Mouse (Mus musculus): ENCODE results near the gene Amn. TPM values are rescaled to one million over a fixed set of nuclear protein-coding genes. Genes with fewer than 3 reads are reported as not detected.

Gene Amn
- polyA plus RNA-seq, 1 experiment from 2014 or later, result 2.4 TPM

- Histone ChIP-seq H3K4me2 (ENCODE audit: low read depth, low read length) (peak overlapping the region; percentile 77), H3K9ac (ENCODE audit: low read length) (peak overlapping the region; percentile 69), H3K9me3 (replicated peaks; ENCODE audit: control insufficient read depth, low read length) (peaks cover 2% of the 10 kb centered on the region; the same call in 1 of the 2 replicates), H3K4me1 (ENCODE audit: control insufficient read depth, insufficient read depth, low read length) (peaks cover 26% of the 10 kb centered on the region), H3K4me3 (ENCODE audit: low read length) (peak overlapping the region; percentile 59), H3K36me3 (ENCODE audit: control insufficient read depth, insufficient read depth) (no peaks in the 10 kb centered on the region), H3K27me3 (ENCODE audit: control insufficient read depth, insufficient read depth, low read length) (peaks cover 79% of the 10 kb centered on the region), H3K27ac (ENCODE audit: low read length) (no peak overlapping the region)
- no peak for ATAC-seq (replicated peaks; ENCODE audit: extremely low read depth, insufficient read depth, low FRiP score)
- 4% methylated on average over 28 of the region's 28 CpGs for WGBS
Observed at GRCm38 (mm10) chr12:111274006-111274405, 3.1 kb downstream of the Amn start.

GRCm38 (mm10) chr12:111274447-111275149 lies 3.7 kb downstream of the Amn start:
- no peaks in the 10 kb centered on the region for H3K36me3 ChIP-seq (ENCODE audit: control insufficient read depth, insufficient read depth)

GRCm38 (mm10) chr12:111275150-111275841 lies 4.4 kb downstream of the Amn start:
- Histone ChIP-seq H3K36me3 (ENCODE audit: control insufficient read depth, insufficient read depth) (no peaks in the 10 kb centered on the region), H3K9me3 (replicated peaks; ENCODE audit: control insufficient read depth, low read length) (peaks cover 3% of the 10 kb centered on the region; the same call in 1 of the 2 replicates), H3K4me1 (ENCODE audit: control insufficient read depth, insufficient read depth, low read length) (peaks cover 26% of the 10 kb centered on the region), H3K27me3 (ENCODE audit: control insufficient read depth, insufficient read depth, low read length) (peaks cover 70% of the 10 kb centered on the region), H3K9ac (ENCODE audit: low read length) (peak overlapping the region; percentile 69), H3K4me2 (ENCODE audit: low read depth, low read length) (peak overlapping the region; percentile 77), H3K4me3 (ENCODE audit: low read length) (peak overlapping the region; percentile 59), H3K27ac (ENCODE audit: low read length) (no peak overlapping the region)
- no peak for ATAC-seq (replicated peaks; ENCODE audit: extremely low read depth, insufficient read depth, low FRiP score)
- WGBS, result 2% methylated on average over 54 of the region's 58 CpGs

More at GRCm38 (mm10) chr12:111274447-111275149, 3.7 kb downstream of the Amn start:
- 2% methylated on average over 74 of the region's 80 CpGs for WGBS
- Histone ChIP-seq H3K9me3 (replicated peaks; ENCODE audit: control insufficient read depth, low read length) (peaks cover 2% of the 10 kb centered on the region; the same call in 1 of the 2 replicates), H3K27ac (ENCODE audit: low read length) (no peak overlapping the region), H3K9ac (ENCODE audit: low read length) (peak overlapping the region; percentile 69), H3K27me3 (ENCODE audit: control insufficient read depth, insufficient read depth, low read length) (peaks cover 77% of the 10 kb centered on the region), H3K4me2 (ENCODE audit: low read depth, low read length) (peak overlapping the region; percentile 77), H3K4me1 (ENCODE audit: control insufficient read depth, insufficient read depth, low read length) (peaks cover 26% of the 10 kb centered on the region), H3K4me3 (ENCODE audit: low read length) (peak overlapping the region; percentile 59)
- no peak for ATAC-seq (replicated peaks; ENCODE audit: extremely low read depth, insufficient read depth, low FRiP score)

DNA sequence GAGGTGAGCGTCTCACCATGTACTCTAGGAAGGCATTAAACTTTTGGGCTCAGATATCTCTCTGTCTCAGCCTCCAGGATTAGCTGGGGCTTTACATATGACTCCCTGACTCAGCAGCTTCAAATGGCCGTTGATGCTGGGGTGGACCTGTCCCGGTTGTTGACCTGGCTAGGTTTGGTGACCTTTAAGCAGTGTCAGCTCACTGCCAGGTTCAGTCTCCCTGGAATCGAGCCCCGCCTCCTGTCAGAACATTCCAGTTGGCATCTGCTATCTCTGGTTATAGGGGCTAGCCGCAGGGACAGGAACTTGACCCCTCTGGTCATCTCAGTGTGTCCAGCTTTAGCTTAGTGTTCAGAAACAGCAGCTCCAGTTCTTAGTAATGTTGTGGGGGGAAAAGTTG lies 5.5 kb downstream of the Amn start:
- 44% methylated on average over 6 of the region's 6 CpGs for WGBS
- Histone ChIP-seq H3K9me3 (replicated peaks; ENCODE audit: control insufficient read depth, low read length) (peaks cover 4% of the 10 kb centered on the region; the same call in 1 of the 2 replicates), H3K36me3 (ENCODE audit: control insufficient read depth, insufficient read depth) (no peaks in the 10 kb centered on the region), H3K9ac (ENCODE audit: low read length) (no peak overlapping the region), H3K27ac (ENCODE audit: low read length) (no peak overlapping the region), H3K27me3 (ENCODE audit: control insufficient read depth, insufficient read depth, low read length) (peaks cover 59% of the 10 kb centered on the region), H3K4me1 (ENCODE audit: control insufficient read depth, insufficient read depth, low read length) (peaks cover 22% of the 10 kb centered on the region), H3K4me2 (ENCODE audit: low read depth, low read length) (no peak overlapping the region), H3K4me3 (ENCODE audit: low read length) (no peak overlapping the region)
- ATAC-seq (replicated peaks; ENCODE audit: extremely low read depth, insufficient read depth, low FRiP score), result no peak

DNA sequence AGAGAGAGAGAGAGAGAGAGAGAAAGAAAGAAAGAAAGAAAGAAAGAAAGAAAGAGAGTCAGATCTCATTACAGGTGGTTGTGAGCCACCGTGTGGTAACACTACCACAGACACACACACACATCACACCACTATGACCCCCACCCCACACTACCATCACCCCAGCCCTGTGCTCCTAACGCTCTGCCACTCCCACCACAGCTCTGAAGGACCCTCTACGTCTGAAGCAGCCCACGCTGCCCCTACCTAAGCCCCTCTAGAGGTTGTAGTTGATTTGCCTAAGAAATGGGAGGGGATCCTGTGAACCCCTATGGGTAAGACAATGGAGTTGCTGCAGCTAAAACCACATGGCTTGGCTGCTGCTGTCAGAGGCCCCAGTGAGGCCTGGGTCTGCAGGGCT lies 12.7 kb downstream of the Amn start:
- H3K36me3 ChIP-seq (ENCODE audit: control insufficient read depth, insufficient read depth), result no peaks in the 10 kb centered on the region
- peaks cover 4% of the 10 kb centered on the region; the same call in 1 of the 2 replicates for H3K9me3 ChIP-seq (replicated peaks; ENCODE audit: control insufficient read depth, low read length)
- H3K9ac ChIP-seq (ENCODE audit: low read length), result no peak overlapping the region
- H3K4me1 ChIP-seq (ENCODE audit: control insufficient read depth, insufficient read depth, low read length), result peaks cover 6% of the 10 kb centered on the region
- H3K27me3 ChIP-seq (ENCODE audit: control insufficient read depth, insufficient read depth, low read length), result no peaks in the 10 kb centered on the region; the same call in 1 of the 2 replicates
- H3K4me3 ChIP-seq (ENCODE audit: low read length), result no peak overlapping the region
- H3K4me2 ChIP-seq (ENCODE audit: low read depth, low read length), result no peak overlapping the region
- no peak overlapping the region for H3K27ac ChIP-seq (ENCODE audit: low read length)
- WGBS, result 81% methylated on average over 4 of the region's 4 CpGs
- no peak for ATAC-seq (replicated peaks; ENCODE audit: extremely low read depth, insufficient read depth, low FRiP score)

- Histone ChIP-seq H3K4me3 (ENCODE audit: low read length) (no peak overlapping the region), H3K4me2 (ENCODE audit: low read depth, low read length) (peak overlapping the region; percentile 44), H3K27ac (ENCODE audit: low read length) (no peak overlapping the region), H3K4me1 (ENCODE audit: control insufficient read depth, insufficient read depth, low read length) (peaks cover 6% of the 10 kb centered on the region), H3K9me3 (replicated peaks; ENCODE audit: control insufficient read depth, low read length) (0 out of 2 replicates have a peak, but pooled peaks cover 2% of the 10 kb centered on the region), H3K9ac (ENCODE audit: low read length) (no peak overlapping the region), H3K27me3 (ENCODE audit: control insufficient read depth, insufficient read depth, low read length) (no peaks in the 10 kb centered on the region; the same call in 1 of the 2 replicates), H3K36me3 (ENCODE audit: control insufficient read depth, insufficient read depth) (no peaks in the 10 kb centered on the region)
- ATAC-seq (replicated peaks; ENCODE audit: extremely low read depth, insufficient read depth, low FRiP score), result no peak
- 38% methylated on average over 10 of the region's 10 CpGs for WGBS
Observed at GRCm38 (mm10) chr12:111284532-111284931, 13.6 kb downstream of the Amn start.

DNA sequence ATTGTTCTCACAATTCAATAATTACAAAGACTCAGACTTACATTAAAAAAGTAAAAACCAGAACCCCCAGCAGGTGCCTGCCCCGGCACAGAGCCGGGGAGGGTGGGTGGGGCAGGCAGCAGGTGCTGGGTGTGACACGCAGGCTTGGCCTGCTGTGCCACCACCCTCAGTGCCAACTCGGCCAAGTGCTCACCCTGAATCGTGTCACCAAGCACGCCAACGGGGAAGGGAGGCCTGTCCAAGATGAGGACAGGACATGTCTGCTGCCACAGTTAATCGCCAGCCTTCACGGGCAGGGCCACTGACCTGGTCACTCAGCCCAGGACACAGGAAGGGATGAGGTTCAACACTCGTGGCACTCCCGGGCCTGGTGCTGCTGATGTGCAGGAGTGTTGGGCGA lies 22.1 kb downstream of the Amn start:
- 88% methylated on average over 12 of the region's 12 CpGs for WGBS

DNA sequence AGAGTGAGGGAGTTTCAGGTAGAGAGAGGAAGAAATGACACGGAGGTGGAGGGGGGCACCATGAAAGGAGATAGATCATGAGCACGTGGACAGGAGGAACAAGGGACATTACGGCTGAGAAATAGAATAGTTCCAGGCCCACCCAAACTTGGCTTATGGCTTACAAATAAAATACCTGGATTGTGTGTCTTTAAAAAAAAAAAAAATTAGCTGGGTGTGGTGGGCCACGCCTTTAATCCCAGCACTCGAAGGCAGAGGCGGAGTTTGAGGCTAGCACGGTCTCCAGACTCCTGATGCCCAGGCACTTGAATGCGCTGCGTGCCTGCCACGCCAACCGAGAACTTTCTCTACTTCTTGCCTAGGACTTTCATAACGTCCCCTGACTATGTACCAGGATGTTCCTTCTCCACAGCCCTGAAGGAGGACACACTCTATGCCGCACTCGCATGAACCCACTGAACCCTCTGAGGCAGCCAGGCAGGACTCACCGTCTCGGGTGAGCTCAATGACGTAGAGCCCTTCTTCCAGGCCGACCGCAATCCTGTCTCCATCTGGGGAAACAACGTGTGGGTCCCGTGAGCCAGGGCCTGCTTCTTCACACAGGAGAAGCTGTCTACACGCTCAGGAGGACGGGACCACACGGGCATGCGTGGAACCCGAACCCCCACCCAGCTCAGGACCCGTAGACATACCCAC lies 30.6 kb downstream of the Amn start:
- H3K36me3 ChIP-seq (ENCODE audit: control insufficient read depth, insufficient read depth), result peaks cover 62% of the 10 kb centered on the region
- no peak for ATAC-seq (replicated peaks; ENCODE audit: extremely low read depth, insufficient read depth, low FRiP score)
- H3K4me3 ChIP-seq (ENCODE audit: low read length), result no peak overlapping the region
- no peaks in the 10 kb centered on the region for H3K9me3 ChIP-seq (replicated peaks; ENCODE audit: control insufficient read depth, low read length)
- H3K4me1 ChIP-seq (ENCODE audit: control insufficient read depth, insufficient read depth, low read length), result no peaks in the 10 kb centered on the region
- no peak overlapping the region for H3K4me2 ChIP-seq (ENCODE audit: low read depth, low read length)
- H3K27ac ChIP-seq (ENCODE audit: low read length), result no peak overlapping the region
- WGBS, result 91% methylated on average over 27 of the region's 27 CpGs
- no peaks in the 10 kb centered on the region for H3K27me3 ChIP-seq (ENCODE audit: control insufficient read depth, insufficient read depth, low read length)
- H3K9ac ChIP-seq (ENCODE audit: low read length), result no peak overlapping the region

More for the DNA sequence above, 22.1 kb downstream of the Amn start:
- Histone ChIP-seq H3K4me2 (ENCODE audit: low read depth, low read length) (no peak overlapping the region), H3K27ac (ENCODE audit: low read length) (no peak overlapping the region), H3K4me3 (ENCODE audit: low read length) (no peak overlapping the region), H3K9me3 (replicated peaks; ENCODE audit: control insufficient read depth, low read length) (no peaks in the 10 kb centered on the region), H3K36me3 (ENCODE audit: control insufficient read depth, insufficient read depth) (peaks cover 56% of the 10 kb centered on the region), H3K27me3 (ENCODE audit: control insufficient read depth, insufficient read depth, low read length) (no peaks in the 10 kb centered on the region), H3K9ac (ENCODE audit: low read length) (no peak overlapping the region), H3K4me1 (ENCODE audit: control insufficient read depth, insufficient read depth, low read length) (no peaks in the 10 kb centered on the region)
- no peak for ATAC-seq (replicated peaks; ENCODE audit: extremely low read depth, insufficient read depth, low FRiP score)

GRCm38 (mm10) chr12:111302018-111302345 lies 31.1 kb downstream of the Amn start:
- Histone ChIP-seq H3K27me3 (ENCODE audit: control insufficient read depth, insufficient read depth, low read length) (no peaks in the 10 kb centered on the region), H3K36me3 (ENCODE audit: control insufficient read depth, insufficient read depth) (peaks cover 59% of the 10 kb centered on the region), H3K9ac (ENCODE audit: low read length) (no peak overlapping the region), H3K9me3 (replicated peaks; ENCODE audit: control insufficient read depth, low read length) (no peaks in the 10 kb centered on the region), H3K4me1 (ENCODE audit: control insufficient read depth, insufficient read depth, low read length) (no peaks in the 10 kb centered on the region), H3K4me2 (ENCODE audit: low read depth, low read length) (no peak overlapping the region), H3K4me3 (ENCODE audit: low read length) (no peak overlapping the region), H3K27ac (ENCODE audit: low read length) (no peak overlapping the region)
- WGBS, result 92% methylated on average over 14 of the region's 14 CpGs
- no peak for ATAC-seq (replicated peaks; ENCODE audit: extremely low read depth, insufficient read depth, low FRiP score)
